Mouse (Mus musculus) thymus, postnatal 4 days (tissue): ENCODE measurements around the gene Hivep1.

Experiments
- DNase-seq: peaks from one replicate; pipeline ENCODE4 v3.0.0; 2021

The Hivep1 gene

GRCm38 (mm10) chr13:42242131-42242530 lies 190.3 kb downstream of the Hivep1 start:
- no peak for DNase-seq
